Mouse (Mus musculus): ENCODE measurements at regions not wholly inside any gene's neighbourhood (a gene's known extent, or its start where the extent isn't known, plus 50 kb on each side); places are given as distances from the start of the nearest gene placed in this dataset.

DNA sequence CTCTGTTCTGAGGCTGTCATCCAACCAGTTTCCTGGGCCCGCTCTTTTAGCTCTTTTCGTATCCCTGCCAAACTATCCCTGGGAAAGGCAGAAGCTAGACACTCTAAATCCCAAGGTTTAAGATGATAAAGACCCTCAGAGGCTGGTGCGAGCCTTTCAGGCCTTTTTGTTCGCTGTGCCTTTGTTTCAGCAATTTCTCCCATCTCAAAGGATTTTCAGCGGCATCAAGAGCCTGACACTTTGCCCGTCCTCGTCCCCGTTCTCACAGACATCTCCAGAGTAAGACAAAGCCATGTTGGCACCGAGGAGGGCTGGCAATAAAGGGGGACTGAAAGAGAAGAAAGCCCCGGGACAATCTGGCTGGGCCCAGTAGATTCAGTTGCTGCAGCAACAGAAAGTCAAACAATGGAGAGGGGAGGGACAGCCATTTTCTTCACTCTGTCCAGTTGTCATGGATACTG, 190.2 kb upstream of the Rgma start:
- no peak for DNase-seq (ENCODE audit: low read depth in 2 of 2, low spot score in 2 of 2)

DNA sequence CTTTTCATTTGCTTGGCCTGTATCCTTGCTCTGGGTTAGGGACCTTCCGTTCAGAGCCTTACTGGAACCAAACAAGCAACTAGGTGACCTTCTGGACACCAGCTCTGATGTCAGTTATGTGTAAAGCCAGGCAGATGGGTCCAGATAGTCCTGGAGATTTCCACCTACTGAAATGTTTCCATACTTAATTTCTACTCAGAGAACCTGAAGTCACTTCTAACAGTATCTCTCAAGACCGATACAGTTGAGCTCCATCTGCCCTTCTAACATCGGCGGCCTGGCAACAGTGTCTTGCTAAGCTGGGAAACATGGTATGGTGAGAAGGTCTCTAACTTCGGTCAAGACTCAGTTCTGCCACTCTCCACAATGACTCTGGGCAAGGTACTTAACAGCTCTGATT, 189.7 kb upstream of the Rgma start:
- DNase-seq (ENCODE audit: low read depth in 2 of 2, low spot score in 2 of 2) = no peak

DNA sequence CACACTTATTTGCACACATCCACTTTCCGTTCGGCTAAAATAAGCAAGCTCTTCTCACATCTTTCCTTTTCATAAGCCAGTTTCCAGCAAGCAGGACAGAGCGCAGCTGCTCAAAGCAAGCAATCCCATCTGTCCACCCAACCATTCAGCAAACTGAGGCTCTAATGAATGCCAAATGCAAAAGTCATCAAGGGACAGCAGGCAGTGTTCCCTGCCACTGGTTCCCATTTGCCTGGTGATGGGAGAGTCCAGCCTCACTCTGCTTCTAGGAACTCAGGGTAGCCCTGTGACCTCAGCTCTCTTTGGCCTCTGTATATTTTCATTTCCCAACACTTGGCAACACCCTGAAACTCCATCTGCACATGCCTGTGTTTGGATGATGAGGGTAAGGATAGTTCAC, 188.8 kb upstream of the Rgma start:
- no peak for DNase-seq (ENCODE audit: low read depth in 2 of 2, low spot score in 2 of 2)

DNA sequence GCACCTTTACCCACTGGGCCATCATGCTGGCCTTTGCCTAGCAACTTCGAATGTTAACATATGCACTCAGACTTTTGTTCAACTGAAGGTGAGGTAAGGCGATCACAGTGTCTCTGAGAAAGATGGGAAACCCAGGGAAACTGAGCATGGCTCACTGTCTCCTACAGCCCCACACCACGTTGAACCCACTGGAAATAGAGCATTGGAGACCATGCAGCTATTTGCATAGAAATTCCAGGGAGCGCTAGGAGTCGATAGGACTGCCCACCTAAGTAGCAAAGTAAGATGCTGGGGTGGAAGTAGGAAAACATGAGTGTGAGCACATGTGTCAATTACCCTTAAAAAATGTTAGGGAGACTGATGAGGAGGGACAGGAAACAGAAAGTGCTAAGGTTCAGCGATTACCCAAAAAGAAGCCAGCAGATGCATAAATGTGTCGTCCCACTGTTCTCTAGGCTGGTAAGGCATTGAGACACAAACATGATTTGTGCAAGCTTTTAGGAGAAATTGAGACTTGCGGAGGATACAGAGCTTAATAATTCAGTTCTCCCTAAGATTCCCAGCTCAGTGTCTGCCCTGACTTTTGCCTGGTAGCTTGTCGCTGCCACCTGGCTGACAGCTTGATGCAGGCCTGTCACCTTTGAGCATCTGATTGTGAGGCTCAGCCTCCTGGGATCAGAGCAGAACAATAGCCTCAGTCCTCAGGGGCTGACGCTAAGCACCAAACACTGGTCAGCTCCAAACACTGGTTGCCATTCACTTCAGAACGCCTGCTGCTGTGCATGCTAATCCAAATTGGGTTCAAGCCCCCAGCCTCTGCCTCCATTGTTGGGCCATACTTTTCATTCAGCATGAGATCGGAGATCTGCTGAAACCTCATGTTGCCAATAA, 183.7 kb upstream of the Rgma start:
- no peak for DNase-seq (ENCODE audit: low read depth in 2 of 2, low spot score in 2 of 2)

DNA sequence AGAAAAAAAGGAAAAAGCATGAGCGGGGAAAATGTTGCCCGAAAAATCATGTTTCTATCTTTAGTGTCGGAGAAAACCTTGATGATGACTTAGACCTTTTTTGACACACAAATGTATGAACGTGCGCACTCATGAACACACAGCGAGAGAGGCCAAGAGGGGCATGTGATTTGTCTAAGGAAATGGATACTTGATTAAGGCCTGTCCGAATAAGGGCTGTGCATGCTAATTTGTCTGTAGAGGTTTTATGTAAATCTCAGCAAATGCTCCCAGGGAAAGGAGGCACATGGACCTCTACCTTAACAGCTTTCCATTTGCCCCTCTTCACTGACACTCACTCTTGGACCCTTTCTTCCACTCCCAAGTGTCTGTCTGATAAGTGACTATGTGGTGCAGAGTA, 182.5 kb upstream of the Rgma start:
- DNase-seq (ENCODE audit: low read depth in 2 of 2, low spot score in 2 of 2) = no peak

DNA sequence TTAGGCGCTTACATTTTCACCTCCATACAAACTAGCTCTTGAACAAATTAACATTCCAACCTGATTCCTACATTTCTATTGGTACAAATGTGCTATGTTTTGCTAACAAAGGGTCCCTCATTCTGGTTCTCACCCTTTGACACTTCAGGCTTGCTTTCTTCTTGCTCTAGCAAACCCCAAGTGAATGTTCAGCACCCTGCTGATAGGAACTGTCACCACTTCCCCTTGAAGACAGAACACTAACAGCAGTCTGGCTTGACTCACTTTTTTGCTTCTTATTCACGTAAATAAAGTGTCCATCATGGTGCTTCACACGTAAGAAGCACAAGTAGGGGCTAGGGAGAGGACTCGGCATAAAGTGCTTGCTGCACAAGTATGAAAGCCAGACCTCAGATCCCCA, 180.0 kb upstream of the Rgma start:
- DNase-seq (ENCODE audit: low read depth in 2 of 2, low spot score in 2 of 2) = no peak

DNA sequence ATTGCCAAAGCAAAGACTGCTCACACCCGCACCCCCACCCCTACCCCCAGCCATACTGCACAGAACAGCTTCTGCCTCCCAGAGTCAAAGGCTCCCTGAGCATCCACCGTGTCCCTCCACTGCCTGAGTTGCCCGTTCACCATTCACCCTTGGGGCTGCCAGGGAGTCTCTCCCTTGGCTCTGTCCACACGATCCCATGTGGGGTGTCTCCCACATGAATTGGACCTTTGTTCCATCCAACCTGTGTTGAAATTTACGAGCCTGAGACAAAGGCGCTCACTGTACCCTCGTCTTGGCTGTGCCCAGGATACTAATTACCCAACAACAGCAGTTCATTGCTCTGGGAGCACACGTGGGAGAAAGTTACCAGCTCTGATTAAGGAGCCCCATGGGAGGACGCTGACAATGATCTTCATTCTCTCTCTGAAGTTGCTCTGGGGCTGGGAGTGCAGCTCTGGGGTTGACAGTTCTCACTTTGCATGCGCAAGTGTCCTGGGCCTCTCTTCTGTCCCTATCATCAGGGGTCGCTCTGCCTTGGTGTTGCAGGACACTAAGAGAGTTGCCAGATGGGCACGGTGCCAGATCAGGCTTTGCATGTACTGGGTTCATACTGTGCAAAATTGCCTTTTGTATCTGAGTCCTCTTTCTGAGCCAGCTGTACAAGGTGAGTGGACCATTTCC, 178.3 kb upstream of the Rgma start:
- no peak for DNase-seq (ENCODE audit: low read depth in 2 of 2, low spot score in 2 of 2)

DNA sequence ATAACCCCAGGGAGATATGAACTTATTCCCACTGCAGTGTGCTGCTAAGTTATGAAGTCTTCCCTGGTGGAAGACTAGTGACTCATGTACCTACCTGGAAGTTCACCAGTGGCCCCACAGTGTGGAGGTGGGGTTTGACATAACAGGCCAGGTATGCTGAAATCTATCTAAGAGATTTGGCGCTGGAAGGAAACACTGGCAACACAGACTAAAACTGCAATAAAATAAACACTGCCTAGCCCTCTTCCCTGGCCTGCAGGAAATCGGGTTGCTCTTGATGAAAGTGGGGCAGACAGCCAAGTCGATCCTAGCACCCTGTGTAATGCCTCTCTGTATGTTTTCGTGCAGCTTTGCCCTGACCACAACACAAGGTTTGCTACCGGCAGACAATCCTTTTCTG, 177.2 kb upstream of the Rgma start:
- DNase-seq (ENCODE audit: low read depth in 2 of 2, low spot score in 2 of 2) = no peak

DNA sequence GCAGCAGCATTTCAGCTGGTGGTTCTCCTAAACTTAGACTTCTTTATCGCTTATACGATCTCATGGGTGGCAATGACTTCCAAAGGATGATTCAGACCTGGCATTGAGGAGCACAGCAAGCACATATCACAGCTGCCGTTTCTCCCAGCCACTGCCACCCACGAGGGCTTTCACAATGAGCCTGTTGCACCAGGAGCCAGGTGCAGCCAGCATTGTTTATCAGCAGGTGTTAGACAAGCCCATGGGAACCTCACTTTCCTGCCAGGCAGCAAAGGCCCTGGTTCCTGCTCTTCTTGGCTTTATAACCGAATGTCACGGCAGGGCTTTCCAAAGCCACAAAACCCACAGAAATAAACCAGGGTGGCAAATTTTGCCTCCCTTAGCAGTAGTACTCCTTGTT, 175.3 kb upstream of the Rgma start:
- no peak for DNase-seq (ENCODE audit: low read depth in 2 of 2, low spot score in 2 of 2)

DNA sequence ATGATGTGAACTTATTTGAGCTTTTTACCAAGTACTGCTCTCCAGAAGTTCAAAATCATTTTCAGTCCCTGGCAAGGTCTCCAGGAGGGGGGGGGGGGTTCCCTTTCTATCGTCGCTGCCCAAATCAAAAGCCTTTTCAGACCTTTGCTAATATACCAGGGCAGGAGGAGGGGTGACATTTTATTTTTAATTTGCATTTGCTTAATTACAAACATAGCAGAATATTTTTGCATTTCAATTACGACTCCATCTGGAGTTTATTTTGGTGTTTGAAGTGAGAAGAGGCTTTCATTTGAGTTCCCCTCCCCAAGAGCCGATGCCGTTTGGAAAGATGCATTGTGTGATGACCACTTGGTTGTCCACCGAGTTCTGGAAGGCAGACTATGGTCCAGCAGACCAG, 174.0 kb upstream of the Rgma start:
- no peak for DNase-seq (ENCODE audit: low read depth in 2 of 2, low spot score in 2 of 2)

DNA sequence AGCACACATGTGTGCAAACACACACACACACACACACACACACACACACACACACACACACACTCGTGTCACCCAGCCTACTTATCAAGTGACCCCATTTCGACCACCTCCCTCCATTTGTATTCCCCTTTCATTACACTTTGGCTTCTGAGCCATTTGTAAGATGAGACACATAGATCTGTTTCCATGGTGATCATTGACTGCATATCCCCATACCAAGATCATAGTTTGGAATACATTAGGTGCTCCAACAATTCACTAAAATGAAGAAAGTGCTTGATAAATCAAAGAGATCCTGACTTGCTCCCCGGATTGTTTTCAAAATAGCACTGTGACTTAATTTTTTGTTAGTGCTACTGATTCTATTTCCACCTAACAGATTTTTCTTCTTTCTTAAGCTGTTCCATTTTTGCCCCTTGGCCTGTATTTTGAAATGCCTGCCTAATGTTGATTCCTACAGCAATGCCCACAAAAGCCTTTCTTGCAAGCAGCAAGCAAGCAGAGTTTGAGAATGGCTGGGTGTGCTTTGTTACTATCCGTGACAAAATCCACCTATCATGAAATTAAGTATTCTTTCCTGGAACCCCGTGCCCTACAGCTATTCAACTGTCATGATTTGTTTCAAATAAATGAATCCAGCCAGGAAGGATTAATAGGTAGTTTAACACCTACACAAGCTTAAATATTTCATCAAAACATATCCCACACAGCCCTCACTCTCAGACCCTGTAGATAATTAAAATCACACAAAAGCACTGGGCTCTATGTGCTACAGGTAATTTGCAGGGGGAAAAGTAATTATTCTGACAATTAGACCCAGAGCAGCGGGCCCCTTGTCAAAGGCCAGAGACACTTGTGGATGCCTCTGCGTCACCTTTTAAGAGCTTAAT, 168.1 kb upstream of the Rgma start:
- DNase-seq (ENCODE audit: low read depth in 2 of 2, low spot score in 2 of 2) = no peak

DNA sequence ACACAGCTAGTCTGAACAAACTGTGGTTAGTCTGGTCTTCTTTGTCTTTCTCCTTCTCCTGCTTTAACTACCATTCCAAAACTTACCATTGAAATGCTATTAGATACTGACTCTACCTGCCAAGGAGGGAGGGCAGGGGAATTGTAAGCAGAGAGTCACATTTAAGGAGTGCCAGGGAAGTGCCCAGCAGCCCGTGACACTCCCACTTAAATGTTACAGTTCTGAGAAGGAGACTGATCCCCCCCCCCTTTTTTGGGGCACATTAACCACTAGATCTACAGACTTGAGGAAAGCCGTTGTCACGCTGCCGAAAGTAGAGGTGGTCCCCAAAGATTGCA, 166.9 kb upstream of the Rgma start:
- no peak for DNase-seq (ENCODE audit: low read depth in 2 of 2, low spot score in 2 of 2)

DNA sequence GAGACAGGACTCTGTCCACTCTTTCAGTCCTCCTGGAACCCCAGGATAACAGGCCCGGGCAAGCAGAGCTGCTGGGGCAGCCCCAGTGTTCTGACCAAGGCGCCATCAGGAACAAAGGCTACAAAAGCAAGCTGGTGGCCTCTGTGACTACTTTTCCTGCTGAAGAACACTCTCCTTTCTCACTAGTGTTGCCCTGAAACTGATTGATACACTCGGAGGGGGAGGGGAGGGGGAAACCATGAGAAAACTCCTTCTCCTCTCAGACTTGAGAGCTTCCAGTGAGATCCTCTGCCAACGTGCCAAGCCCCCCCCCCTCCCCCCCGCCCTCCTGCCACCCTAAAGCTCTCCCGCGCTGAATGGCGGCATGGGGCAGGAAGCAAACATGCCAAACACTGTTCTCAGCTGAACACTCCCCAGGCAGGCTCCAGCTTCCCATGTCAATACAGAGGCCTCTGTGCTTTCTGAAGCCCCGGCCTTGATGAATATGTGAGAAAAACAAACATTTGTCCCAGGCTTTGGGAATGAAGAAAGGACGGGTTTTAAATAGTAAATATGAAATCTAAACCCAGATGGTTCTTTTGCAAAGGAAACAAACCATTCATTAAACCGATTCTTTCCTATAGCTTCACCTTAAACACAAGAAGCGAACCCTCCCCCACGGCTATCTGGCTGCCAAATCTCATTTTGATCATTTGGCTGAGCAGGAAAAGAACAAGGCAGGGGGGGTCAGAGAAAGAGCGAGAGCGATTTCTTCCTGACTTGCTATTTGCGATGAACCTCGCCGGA, 166.3 kb upstream of the Rgma start:
- no peak for DNase-seq (ENCODE audit: low read depth in 2 of 2, low spot score in 2 of 2)

DNA sequence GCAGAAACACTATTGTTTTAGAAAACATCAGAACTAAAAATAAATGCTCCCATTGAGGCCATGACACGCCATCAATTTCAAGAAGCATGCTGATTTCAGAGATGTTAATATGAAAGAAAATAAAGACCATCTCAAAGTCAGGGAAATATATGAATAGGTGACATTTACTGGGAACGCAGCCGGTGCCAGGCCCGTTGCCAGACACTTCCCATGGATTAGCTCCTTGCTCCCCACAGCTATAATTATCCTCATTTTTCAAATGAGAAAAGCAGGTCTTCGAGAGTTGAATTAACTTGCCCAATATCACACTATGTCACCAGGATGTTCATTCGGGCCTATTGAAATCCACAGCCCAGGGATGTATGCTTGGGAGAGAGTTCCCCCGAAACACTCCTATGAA, 165.2 kb upstream of the Rgma start:
- DNase-seq (ENCODE audit: low read depth in 2 of 2, low spot score in 2 of 2) = no peak

DNA sequence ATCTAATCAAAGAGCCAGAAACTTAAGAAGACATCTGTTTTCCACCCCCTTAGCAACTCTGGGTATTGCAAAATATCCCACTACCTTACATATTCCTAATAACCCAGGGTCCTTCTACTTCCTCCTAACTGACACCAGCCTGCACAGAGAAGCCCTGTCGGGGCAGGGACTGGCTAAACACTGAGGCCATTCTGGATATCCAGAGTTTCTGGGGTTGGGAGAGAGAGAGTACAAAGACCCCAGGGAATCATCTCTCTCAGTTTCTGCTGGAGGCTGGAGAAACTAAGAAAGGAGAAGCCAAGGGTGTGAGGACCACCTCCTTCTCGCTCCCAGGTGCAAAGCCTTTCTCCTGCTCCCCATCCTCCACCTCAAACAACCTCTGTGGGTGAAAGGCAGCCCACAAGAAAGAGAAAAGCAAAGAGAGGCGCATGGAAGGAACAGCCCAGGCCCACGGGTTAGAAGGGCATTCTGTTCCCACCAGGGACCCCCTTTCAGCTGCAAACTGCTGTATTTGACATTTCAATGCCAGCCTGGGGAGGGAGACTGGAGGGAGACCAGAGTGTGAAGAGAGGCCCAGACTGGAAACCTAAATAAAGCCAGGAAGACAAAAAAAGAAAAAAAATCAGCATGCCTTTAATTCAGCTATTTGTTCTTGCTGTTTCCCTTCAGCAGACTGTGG, 152.9 kb upstream of the Rgma start:
- DNase-seq (ENCODE audit: low read depth in 2 of 2, low spot score in 2 of 2) = no peak

DNA sequence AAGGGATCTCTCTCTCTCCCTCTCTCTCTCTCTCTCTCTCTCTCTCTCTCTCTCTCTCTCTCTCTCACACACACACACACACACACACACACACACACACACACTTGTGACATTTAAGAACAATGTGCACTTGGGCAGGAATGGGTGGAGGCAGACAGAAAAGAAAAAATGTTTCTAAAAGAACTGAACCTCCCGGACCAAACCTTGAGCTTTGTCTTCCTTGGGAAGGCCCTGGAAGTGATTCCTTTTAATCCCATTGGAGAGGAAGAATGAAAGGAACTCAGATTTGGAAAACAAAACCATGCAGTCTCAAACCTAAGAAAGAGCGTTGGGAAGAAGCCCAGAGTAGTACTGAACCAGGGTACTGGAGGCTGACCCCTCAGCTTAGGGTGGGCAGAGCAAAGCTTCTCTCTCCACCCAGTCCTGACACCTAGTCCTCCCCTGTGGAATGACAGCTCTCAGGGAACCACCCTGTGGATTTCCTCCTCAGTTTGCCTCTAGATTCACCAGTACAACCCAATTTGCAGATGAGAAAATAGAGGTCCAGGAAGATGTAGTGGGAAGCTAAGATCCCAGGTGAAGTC, 152.3 kb upstream of the Rgma start:
- no peak for DNase-seq (ENCODE audit: low read depth in 2 of 2, low spot score in 2 of 2)

DNA sequence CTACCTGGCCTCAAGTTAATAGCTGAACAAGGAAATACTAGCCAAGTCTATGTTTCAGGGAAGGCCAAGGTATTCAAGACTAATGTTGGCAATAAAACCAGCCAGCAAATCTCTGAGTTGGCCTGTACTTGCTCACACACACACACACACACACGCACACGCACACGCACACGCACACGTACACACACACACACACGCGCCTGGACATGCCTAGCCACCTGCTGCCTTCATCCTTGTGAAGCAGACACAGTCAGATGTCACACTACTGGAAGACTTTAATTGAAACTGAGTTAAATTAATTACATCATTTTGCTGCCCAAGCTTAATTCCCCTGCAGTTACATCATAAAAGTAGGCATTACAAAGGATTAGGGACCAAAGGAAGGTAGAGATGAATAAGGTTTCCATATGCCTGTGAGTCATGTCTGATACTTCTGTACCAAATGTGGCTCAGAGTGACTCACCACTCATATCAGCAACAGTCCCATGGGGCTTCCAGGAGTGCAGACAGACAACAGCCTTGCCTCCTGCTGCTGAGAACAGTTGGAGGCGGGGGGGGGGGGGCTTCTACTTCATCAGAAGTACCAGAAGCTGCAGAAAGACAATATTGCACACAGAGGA, 141.7 kb upstream of the Rgma start:
- DNase-seq (ENCODE audit: low read depth in 2 of 2, low spot score in 2 of 2) = no peak

DNA sequence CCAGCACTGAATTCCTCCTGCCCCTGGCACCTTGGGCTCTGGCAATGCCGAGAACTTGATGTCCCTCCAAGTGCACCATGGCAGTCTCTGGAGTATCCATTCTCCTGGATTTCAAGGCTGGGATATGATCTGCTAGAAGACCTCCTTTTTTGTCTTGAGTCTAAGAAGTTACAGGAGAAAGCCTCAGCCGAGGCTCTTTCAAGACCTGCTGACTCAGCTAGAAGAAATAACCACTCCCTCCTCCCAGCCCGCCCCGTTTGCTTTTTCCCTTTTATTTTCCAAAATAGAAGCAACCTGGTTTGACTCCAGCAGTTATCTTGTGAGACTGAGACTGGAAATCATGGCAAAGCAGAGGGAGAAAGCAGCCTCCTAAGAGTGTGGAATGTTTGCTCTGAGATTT, 136.8 kb upstream of the Rgma start:
- no peak for DNase-seq (ENCODE audit: low read depth in 2 of 2, low spot score in 2 of 2)

DNA sequence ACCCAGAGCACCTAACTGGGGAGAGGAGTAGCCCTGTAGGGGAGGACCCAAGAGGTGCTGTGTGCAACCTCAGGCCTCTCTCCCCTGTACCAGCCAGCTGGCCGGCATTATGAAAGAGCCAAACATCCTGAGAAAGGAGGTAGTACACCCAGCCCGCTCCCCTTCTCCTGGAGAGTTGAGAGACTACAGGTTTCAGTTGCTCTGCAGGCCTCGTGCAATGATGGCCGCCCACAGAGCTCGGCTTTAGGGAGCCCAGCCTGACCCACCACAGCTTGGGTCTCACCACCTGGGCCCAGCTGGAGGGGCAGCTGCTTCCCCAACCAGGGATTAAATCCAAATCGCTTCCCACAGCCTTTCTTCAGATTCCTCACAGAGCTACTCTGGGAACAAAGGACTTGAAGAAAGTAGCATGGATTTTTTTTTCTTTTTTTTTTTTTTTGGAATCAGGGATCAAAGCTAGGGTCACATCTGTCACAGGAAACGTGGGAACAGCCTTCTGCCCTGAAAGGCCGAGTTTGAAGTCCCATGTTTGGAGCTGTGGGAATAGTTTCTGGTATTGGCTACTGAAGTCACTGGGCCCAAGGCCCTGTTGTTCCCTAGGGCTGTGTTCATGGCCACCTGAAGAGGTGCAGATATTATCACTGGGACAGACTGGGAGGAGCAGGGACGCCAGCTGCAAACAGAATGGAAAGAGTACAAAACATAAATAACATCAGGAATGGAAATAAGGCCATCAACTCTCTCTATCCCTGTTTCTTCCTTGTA, 131.5 kb upstream of the Rgma start:
- no peak for DNase-seq (ENCODE audit: low read depth in 2 of 2, low spot score in 2 of 2)

Measured in CD8-positive naive resting alpha-beta T cell, adult 2 months (primary cell).